Mouse (Mus musculus): Measurements from ENCODE around the gene Yeats4.

DNA sequence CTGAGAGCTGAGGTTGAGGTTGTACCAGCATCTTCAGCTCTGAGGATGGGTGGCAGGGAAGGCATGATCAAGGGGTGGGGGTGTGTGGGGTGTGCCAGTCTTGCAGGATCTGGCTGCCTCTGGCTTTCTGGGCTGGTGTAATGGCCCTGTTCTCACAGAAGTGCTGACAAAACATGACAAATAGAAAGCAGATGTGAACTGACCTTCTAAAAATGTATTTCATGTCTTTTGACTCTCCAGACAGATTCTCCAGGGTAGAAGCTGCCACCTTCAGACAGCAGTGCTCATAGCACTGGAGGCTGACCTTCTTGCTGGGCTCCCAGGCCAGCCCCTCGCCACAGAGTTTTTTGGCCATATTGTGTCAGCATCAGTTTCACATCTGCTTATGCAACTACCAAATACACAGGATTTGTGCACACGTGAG, 20.7 kb downstream of the Yeats4 start:
- TF ChIP-seq CTCF (conservative IDR thresholded peaks at IDR 0.05 in 1 of 2, IDR thresholded peaks at IDR 0.05 in 1 of 2; ENCODE audit: low read depth in 2 of 2, low read length in 2 of 2) (peak in 1 of 2 experiments; percentile 48; a peak in 2 of 4 replicates), BHLHE40 (IDR thresholded peaks at IDR 0.05; ENCODE audit: low read depth, low read length) (peak; percentile 44; the same call in 1 of the 2 replicates), NELFE (IDR thresholded peaks at IDR 0.05; ENCODE audit: low read depth, low read length) (no peak), POLR2A (IDR thresholded peaks at IDR 0.05; ENCODE audit: low read depth, low read length) (no peak), EP300 (IDR thresholded peaks at IDR 0.05; ENCODE audit: low read length) (no peak), ELF1 (IDR thresholded peaks at IDR 0.05; ENCODE audit: low read depth, low read length) (no peak), USF2 (conservative IDR thresholded peaks at IDR 0.05; ENCODE audit: low read depth, low read length) (no peak), NRF1 (IDR thresholded peaks at IDR 0.05; ENCODE audit: low read depth, low read length) (no peak), SIN3A (IDR thresholded peaks at IDR 0.05; ENCODE audit: low read length) (no peak), MAX (IDR thresholded peaks at IDR 0.05; ENCODE audit: low read length) (no peak), RCOR1 (conservative IDR thresholded peaks at IDR 0.05; ENCODE audit: low read depth, low read length) (no peak)
